In the genomic region with DNA sequence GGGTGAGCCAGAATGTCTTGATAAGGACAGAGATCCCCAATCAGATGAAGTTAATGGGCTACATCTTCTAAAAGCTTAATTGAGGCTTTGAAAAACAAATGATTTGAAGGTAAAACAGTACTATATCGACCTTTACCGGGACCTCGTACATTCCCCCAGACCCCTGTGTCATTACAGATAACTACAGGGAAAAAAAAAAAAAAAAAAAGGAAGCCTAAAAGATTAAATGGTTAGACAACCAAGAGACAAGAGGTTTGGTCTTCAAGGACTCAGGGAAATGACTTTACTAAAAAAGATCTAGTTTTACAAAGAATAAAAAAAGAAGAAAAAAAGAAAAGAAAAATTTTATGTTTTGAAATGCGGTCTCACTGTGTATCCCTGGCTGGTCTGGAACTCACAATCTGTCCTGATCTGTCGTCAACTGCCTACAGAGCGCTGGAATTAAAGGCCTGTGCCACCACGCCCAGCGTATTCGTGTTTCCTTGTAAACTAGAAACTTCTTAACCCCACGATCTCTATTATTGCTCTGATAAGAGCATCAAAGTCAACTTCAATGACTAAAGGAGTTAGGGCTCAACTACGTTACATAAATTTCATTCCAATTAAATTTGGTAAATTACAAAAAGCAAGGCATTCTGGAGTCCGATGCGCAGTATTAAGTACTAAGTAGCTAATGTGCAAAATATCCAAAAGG, we compare ENCODE assay signal across 7 mouse cellular contexts. TPM values are rescaled to one million over a fixed set of nuclear protein-coding genes. Genes with fewer than 3 reads are reported as not detected.
DNase-seq lines count a peak whose midpoint lies in the region; ATAC-seq and TF ChIP-seq lines count a peak whose summit lies in the region.

No protein-coding gene starts in this region.

- H3K27ac ChIP-seq in testis, adult 2 months (ENCODE audit: control insufficient read depth, insufficient read depth, low read depth, low read length), result peak overlapping the region; percentile 42; the same call in 1 of the 2 replicates
- no peak overlapping the region for H3K27ac ChIP-seq in midbrain, embryonic 16.5 days (ENCODE audit: low read length)

- peak overlapping the region; percentile 100 for H3K4me3 ChIP-seq in testis, adult 2 months (ENCODE audit: control insufficient read depth, low read depth, low read length)
- H3K4me3 ChIP-seq in midbrain, embryonic 16.5 days (ENCODE audit: low read depth, low read length), result peak overlapping the region; percentile 98

- H3K27me3 ChIP-seq in testis, adult 2 months (ENCODE audit: control insufficient read depth, insufficient read depth, low read length), result no peaks in the 10 kb centered on the region
- no peaks in the 10 kb centered on the region for H3K27me3 ChIP-seq in midbrain, embryonic 16.5 days (ENCODE audit: control insufficient read depth, insufficient read depth, low read depth, low read length)

- no peaks in the 10 kb centered on the region for H3K36me3 ChIP-seq in testis, adult 2 months (ENCODE audit: control insufficient read depth, insufficient read depth, low read length)
- peaks cover 4% of the 10 kb centered on the region; the same call in 1 of the 2 replicates for H3K36me3 ChIP-seq in midbrain, embryonic 16.5 days (ENCODE audit: control insufficient read depth, insufficient read depth, low read length)

- TF ChIP-seq CTCF in testis, adult 2 months (IDR thresholded peaks at IDR 0.05; ENCODE audit: control insufficient read depth, insufficient read depth, insufficient replicate concordance, low read depth, low read length), result no peak

- intact Hi-C loops in left cerebral cortex, postnatal 14 days (cut with DNase I), result no loop called here

- no peak for TF ChIP-seq POLR2A in testis, adult 2 months (IDR thresholded peaks at IDR 0.05; ENCODE audit: control insufficient read depth, low read depth, low read length)

- 21% methylated on average over 13 of the region's 13 CpGs for WGBS in midbrain, embryonic 16.5 days

- ATAC-seq in midbrain, embryonic 16.5 days, result no peak

- H3K9ac ChIP-seq in midbrain, embryonic 16.5 days (ENCODE audit: low read depth, low read length), result peak overlapping the region; percentile 91

- H3K9me3 ChIP-seq in midbrain, embryonic 16.5 days (replicated peaks; ENCODE audit: control insufficient read depth, low read length, poor library complexity, severe bottlenecking), result no peaks in the 10 kb centered on the region

- peaks cover 4% of the 10 kb centered on the region; the same call in 1 of the 2 replicates for H3K4me1 ChIP-seq in testis, adult 2 months (ENCODE audit: control insufficient read depth, insufficient read depth, low read length)
- H3K4me1 ChIP-seq in midbrain, embryonic 16.5 days (ENCODE audit: control insufficient read depth, insufficient read depth, low read length), result peaks cover 26% of the 10 kb centered on the region

- peak overlapping the region; percentile 69 for H3K4me2 ChIP-seq in midbrain, embryonic 16.5 days (ENCODE audit: low read length)

- no peak for DNase-seq in testis, postnatal 10 days (ENCODE audit: low spot score)
- DNase-seq in embryo, embryonic 11 days, result peak; percentile 56
- peak; percentile 17 for DNase-seq in induced T-regulatory cell, adult 2 months (ENCODE audit: low read depth)
- DNase-seq in left cerebral cortex, postnatal 14 days (ENCODE audit: low spot score in 2 of 2), result no peak
- DNase-seq in right cerebral cortex, postnatal 14 days, result no peak

RNA-seq across cellular contexts. Expression of a gene that starts 0.9 kb away (rescaled TPM):
- 38.3 and 45.7 TPM in 2 replicates for polyA plus RNA-seq in testis, adult 2 months (2012; rRNA removed)
- 372 and 375 TPM in 2 replicates for polyA plus RNA-seq in midbrain, embryonic 16.5 days (2015; fragmentation: Nextera tagmentation; extraction: Ambion mirVana)
- 10 to 100 TPM; 74.0 to 76.5 TPM for total RNA-seq in left cerebral cortex, postnatal 14 days (2021)

RNA-seq across cellular contexts. Expression of a gene that starts 39.5 kb away (rescaled TPM):
- polyA plus RNA-seq in testis, adult 2 months (2012; rRNA removed), result 2.4 and 2.9 TPM in 2 replicates
- polyA plus RNA-seq in midbrain, embryonic 16.5 days (2015; fragmentation: Nextera tagmentation; extraction: Ambion mirVana), result 5.3 and 6.0 TPM in 2 replicates
- 1 to 10 TPM; 9.6 to 10.0 TPM for total RNA-seq in left cerebral cortex, postnatal 14 days (2021)

RNA-seq across cellular contexts. Expression of a gene that starts 57.8 kb away (rescaled TPM):
- 2,921 and 3,733 TPM in 2 replicates for polyA plus RNA-seq in testis, adult 2 months (2012; rRNA removed)
- polyA plus RNA-seq in midbrain, embryonic 16.5 days (2015; fragmentation: Nextera tagmentation; extraction: Ambion mirVana), result 0.33 and 0.46 TPM in 2 replicates
- total RNA-seq in left cerebral cortex, postnatal 14 days (2021), result not detected

Comparison
In these comparisons a context has a peak if more than half of its experiments do, and no peak if none do; other contexts are left out.
1. DNase-seq: peak in embryo, embryonic 11 days (single experiment) and induced T-regulatory cell, adult 2 months (single experiment); none in testis, postnatal 10 days (single experiment), left cerebral cortex, postnatal 14 days (0 of 2) and right cerebral cortex, postnatal 14 days (single experiment).
2. RNA of a gene that starts 57.8 kb away (polyA plus RNA-seq): 2,921 to 3,733 TPM in testis, adult 2 months; 0.33 to 0.46 TPM in midbrain, embryonic 16.5 days; every median in the first group is over 1,000 times any median in the second.